Mouse (Mus musculus): Measurements from ENCODE around the gene Armc12.

Gene Armc12

DNA sequence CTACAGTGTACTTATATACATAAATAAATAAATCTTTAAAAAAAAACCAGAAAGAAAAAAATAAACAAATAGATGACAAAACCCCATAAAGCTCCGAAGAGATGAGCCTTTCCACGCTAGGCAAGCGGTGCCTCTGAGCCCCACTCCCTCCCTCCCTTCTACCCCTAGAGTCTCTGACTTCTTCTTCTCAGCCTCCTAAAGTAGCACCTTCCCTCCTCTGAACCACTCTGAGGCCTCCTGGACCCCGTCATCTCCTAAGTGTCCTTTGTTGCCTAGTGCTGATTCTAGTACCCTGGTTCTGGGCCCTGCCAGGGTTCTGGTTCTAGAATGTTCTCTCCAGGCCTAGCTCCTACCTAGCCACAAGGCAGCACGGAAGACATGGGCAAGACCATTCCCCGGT, at the start of gene Armc12:
Gene Armc12 (plus strand): TSS at position 301 of the 400 bp plus-strand sequence.
- no peak for DNase-seq (ENCODE audit: low spot score)

DNA sequence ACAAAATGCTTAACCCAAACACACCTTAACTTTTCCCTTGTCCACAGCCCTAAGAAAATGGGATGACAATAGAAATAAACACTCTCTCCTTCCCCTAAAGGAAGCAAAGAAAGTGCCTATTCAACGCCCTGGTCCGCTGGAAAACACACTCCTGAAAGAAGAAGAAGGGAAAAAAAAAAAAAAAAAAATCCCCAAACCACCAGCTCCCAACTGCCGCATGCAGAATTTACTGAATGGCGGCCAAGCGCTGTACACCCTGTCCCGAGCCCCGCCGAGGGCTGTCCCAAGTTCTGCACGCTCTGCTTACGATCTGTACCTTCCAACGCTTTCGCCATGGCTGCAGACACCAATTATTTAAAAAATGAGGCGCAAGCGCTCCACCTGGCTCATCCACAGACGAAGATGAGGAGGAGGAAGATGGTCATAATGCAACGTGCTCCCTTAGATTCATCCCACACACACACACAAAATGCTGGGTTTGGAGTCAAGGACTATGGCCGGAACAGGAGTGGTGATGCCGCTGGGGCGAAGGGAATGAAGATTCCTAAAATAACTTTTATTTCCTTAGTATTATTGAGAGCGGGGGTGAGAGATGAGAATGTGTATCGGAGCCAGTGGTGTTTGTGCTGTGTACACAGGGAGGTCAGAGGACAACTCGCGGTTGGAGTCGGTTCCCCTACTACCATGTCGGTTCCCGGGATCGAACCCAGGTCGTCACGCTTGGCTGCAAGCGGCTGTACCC, 45.7 kb upstream of the Armc12 start:
- no peak for DNase-seq (ENCODE audit: low spot score)

DNA sequence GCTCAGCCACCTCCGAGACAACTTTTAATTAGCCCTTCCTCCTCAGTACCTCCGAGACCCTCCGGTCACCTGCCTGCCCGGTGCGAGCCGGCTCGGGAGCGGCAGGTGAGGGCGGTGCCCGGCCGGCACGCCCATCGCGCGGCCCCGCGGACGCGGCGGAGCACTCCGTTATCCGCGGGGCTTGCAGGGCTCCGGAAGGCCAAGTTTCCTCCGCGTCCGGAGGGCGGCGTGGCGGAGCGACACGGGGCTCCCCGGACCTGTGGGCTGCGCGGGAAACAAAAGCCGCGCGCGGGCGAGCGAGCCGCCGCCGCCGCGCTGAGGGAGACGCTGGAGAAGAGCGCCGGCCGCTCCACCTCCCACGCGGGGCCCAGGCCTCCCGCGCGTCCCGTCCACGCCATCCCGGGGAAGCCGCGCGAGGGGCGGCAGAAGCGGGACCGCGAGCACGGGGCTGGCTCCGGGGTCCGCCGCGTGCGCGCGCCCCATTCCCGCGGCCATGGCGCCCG, 45.1 kb upstream of the Armc12 start:
- DNase-seq (ENCODE audit: low spot score) = no peak

DNA sequence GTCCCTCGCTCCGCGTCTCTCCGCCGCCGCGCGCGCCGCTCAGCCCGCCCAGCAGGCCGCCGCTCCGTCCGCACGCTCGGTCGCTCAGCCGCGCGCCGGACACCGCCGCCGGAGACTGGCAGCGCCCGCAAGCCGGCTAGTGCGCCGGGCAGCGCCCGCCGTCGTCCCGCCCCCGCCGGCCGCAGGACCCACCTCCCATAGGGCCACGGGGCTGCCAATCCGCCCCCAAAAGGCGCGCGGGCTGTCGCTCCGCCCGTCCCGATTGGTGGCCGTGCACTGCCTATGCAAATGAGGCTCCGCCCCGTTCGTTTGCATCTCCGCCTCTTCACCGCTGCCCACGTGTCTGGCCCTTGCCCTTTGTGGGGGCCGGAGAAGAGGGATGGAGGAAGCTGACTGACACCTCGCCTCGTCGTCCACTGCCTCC, 44.6 kb upstream of the Armc12 start:
- peak; percentile 87 for DNase-seq (ENCODE audit: low spot score)

DNA sequence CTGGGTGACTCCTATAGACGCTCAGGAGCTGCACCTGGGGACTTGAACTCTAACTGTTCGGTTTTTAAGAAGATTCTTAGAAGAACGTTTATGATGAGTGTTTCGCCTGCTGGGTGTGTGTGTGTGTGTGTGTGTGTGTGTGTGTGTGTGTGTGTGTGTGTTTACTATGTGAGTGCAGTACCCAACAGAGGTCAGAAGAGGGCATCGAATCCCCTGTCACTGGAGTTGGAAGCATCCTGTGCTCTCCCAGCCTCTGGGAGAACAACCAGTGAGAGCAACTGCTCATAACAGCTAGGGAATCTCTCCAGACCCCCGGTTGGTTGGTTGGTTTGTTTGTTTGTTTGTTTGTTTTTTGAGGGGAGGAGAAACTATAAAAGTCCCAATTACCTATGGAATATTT, 43.9 kb upstream of the Armc12 start:
- DNase-seq (ENCODE audit: low spot score) = no peak

DNA sequence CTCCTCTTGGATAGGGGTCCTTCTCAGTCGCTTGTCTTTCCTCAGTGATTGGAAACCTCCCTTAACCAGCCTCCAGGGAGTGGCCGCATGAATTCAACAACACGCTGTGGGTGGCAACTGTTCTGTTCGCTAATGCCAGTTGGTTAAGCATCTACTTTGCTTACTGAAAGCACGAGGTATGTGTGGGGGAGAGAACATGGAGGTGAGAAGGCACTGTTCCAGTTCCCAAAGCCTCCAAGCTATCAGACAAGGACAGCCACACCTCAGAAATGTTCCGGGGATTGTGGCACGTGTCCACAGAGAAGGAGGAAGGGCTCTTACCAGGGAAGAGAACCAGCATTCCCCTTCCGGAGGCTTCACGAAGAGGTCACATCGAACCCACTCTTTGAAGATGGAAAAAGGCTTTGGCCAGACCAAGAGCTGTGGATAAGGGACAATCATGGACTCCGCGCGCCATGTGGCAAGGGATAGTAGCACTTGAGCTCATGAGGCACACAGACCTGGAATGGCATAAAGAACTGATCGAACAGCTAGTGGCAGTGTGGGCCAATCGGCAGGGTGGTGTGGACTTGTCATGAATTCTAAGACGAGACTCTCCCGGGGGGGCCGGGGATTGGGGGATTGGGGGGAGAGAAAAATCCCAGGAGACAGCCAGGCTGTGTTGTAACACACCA, 42.9 kb upstream of the Armc12 start:
- no peak for DNase-seq (ENCODE audit: low spot score)

DNA sequence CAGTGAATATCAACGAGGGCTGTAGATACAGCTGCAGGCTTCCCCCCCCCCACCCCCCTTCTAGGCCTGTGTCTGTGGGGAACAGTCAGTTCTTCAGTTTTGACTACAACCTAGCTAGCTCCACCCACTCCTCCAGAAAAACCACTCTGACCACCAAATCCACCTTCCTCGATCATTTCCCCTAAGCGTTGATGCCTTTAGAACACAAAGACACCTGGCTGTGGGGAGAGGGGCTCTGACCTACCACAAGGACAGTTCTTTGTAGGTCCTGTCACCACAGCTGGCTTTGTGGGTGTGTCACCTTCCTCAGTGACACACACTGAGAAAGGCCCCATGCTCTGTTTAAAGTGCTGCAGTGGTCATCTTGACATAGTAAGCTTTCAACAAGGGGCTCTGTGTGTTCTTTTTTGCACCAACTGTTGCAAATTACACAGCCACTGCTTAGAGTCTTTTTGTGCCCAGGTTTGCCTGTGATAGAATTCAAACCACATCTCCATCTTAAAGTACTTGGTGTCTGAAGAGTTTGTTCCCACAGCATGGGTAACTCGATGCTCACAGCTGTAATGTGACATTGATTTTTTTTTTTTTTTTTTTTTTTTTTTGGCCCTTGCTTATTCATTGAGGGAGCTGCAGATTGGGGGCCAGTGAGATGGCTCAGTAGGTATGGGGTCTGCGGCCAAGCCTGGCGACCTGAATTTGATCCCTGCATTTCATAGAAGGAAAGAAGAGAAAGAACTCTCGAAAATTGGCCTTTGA, 42.2 kb upstream of the Armc12 start:
- no peak for DNase-seq (ENCODE audit: low spot score)

DNA sequence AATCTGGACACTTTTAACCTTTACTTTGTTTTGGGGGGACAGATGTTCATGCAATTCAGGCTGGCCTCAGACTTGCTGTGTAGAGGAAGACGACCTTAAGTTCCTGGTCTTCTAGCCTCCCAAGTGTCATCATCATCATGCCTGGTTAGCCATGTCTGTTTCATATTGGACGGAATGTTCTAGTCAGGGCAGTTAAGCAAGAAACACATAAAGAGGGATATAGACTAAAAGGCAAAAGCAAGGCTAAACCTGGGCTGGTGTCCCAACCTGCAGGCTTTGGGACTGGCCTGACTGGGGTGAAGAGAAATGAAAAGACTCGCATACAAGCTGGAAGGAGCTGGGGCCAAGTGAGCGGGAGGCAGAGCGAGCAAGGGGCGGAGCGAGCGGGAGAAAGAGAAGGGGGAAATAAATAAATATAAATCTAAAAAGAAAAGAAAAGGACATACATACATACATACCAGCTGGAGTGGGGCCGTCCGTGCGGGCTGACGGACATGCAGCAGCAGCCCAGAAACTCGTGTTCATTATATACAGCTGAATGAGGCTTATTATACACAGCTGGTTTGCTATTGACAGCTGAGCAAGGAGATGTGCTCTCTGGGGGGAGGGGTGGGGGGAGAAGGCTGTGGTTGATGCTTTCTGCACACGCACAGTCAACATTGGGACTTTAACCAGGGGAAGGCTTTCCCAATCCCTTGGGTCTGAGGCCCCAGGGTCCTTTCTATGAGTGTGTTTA, 39.4 kb upstream of the Armc12 start:
- DNase-seq (ENCODE audit: low spot score) = no peak

DNA sequence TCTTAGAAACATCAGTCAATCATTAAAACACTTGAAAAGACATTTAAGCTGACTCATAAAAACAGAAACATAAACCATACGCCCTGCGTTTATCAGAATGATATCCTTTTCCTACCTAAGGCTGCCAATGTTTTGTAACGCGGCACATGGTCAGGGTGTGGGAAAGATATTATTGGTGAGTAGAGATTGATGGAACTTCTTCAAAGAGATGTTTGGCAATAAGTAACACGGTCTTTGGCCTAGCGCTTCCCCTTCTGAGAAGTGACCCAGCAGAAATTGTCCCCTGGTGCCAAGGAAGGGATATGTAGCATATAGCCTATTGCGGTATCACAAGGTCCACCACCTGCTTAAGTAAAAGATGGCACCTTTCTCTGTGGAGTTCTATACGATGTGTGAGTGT, 34.8 kb upstream of the Armc12 start:
- no peak for DNase-seq (ENCODE audit: low spot score)

DNA sequence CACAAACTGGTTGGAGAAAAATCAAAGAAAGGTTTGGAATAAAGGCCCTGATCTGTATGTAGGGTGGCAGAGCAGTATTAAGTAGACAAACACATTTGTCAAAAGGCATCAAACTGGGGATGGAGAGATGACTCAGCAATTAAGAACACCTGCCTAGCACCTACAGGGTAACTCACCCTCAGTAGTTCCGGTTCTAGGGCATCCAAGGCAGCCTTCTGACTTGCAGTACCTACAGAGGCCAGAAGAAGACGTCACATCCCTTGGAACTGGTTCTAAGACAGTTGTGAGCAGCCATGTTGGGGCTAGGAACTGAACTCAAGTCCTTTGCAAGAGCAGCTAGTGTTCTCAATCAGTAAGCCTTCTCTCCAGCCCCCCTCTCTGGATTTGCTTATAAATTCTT, 31.4 kb upstream of the Armc12 start:
- DNase-seq (ENCODE audit: low spot score) = no peak

DNA sequence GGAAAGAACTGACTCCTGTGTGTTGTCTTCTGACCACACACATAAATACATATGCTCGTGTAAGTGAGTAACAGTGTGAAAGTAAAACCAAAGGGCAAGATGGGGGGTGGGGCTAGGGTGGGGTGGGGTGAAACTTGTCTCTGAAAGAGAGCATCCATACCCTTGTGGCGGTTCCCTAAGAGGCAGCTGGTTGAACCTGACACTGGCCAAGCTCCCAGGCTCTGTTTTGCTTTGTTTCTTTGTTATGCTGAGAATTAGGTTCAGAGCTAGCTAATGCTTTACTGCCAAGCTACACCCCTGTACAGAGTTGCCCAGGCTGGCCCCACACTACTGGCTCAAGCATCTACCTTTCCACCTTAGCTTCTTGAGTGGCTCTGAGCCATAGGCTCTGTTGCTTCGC, 30.1 kb upstream of the Armc12 start:
- DNase-seq (ENCODE audit: low spot score) = no peak

DNA sequence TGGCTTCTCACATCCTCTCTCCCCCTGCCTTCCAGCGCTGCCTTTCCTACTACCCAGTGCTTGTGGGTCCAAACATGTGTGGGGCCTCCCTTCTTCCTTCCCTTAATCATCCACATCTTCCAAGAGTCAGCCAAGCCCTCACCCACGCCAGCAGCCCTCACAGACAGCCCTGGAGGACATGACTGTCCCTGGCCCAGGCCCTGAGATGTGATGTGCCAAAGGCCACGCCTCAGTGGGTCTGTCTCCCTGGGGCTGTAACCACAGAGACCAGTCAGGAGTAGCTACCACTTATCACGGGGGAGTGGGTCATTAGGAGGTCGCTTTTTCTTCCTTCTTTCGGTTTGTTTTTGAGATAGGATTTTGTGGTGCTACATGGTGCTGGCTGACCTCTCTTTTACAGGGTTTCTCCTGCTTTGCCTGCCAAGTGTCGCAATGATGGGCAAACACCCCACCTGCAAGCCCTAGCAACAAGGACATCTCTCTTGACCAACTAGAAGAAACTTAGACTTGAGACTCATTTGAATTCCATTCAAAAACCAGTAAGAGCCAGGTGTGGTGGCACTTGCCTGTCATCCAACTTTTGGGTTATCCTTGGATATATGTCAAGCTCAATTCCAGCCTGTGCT, 28.3 kb upstream of the Armc12 start:
- DNase-seq (ENCODE audit: low spot score) = no peak

DNA sequence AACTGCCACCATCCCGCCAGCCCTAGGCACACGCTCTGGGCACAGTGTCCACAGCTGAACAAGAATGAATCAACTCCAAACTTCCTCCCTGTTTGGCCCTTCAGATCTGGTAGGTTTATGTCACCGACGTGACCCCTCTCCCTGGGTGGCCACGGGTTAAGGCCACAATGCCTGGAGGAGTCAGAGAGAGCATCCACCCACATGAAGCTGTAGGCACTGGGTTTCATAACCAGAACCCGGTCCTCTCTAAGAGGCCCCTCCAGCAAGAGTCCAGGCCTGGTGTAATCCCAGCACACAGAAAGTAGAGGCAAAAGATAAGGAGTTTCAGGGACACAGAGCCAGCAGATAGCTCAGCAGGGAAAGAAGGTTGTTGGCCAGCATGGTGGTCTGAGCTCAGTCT, 26.4 kb upstream of the Armc12 start:
- DNase-seq (ENCODE audit: low spot score) = no peak

DNA sequence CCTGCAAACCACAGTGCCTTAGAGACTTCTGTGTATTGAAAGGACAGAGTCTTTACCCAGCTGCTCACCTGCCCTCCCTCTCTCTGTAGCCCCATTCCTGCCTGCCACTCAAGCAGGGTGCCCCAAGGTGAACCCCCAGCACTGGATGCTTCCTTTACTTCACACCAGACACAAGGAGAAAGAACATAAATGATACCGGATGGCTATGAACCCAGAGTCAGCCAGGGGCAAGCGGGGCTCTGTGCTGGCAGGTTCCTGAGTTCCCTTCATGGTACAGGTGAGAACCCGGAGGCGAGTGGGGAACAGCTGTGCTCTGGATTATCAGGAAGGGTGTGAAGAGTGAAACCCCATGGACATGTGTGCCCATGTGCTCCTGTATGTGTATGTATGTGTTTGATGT, 25.0 kb upstream of the Armc12 start:
- no peak for DNase-seq (ENCODE audit: low spot score)

DNA sequence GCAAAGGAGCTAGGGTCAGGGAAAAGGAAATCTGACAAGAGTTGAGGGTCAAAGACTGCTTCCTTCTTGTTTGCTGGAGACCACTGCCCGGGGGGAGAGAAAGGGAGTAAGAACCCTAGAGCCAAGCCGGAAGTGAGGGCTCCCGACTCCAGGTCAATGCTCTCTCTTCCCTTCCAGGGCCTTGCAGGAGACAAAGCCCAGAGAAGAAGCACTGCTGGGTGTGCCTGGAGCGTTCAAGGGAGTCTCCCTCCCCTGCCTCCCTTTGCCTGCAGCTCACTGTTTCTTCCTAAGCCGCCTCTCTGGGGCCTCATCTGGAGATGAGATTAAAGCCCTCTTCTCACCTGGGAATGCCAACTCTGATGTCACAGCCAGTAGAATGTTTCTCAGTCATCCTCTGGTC, 23.7 kb upstream of the Armc12 start:
- DNase-seq (ENCODE audit: low spot score) = no peak

DNA sequence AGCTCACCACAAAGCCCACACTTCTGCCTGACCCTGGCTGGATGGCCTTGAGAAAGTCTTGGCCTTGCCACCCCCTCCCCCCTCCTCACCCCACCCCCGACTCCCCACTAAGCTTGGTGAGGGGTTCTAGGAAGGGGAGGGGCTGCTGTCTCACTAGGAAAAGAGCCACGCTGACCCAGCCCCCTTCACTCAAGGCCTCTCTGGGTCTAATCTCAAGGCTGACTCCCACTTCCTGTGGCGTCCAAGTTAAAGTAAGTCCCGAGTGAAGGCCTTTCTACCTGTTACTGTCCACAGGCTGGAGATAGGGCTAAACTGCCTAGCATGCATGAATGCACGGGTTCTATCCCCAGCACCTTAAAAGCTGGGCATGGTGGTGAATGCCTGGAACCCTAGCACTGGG, 23.1 kb upstream of the Armc12 start:
- no peak for DNase-seq (ENCODE audit: low spot score)

DNA sequence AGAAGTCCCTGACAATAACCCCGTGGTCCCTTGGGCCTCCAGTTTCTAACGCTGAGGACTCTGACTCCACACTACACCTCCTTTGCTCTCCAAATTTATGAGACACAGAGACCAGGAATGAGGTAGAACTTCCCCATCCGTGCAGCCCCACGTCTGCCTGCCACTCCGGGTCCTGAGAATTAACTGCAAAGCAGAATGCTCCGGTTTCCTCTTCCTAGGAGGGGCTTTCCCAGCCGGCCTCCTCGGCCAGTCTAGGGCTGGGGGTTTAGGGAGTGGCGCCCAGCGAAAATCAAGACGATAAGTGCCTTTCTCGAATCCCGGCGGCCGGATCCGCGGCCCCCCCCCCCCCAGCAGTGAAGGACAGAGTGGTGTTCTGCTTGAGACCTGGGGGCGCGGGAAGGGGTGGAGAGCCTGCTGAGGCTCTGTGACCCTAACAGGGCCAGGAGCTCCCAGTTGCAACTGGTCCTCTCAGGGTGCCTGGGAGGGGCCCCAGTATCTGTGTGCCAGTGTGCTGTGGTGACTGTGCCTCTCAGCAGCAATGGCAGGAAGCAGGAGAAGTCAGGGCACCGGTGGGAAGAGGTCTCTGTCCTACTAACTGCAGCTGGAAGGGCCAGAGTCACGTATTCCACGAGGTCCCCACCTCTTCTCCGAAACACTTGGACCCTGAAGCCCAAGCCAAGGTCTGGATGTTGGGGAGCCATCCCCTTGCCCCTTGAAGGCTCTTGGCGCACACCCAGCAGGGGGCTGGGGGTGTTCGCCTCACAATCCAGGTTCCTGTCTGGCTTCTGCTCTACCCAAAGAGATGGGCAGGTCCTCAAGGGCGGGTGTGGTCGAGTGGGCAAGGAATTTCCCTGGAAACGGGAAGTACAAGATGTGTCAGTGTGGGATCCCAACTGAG, 19.9 kb upstream of the Armc12 start:
- DNase-seq (ENCODE audit: low spot score) = no peak

DNA sequence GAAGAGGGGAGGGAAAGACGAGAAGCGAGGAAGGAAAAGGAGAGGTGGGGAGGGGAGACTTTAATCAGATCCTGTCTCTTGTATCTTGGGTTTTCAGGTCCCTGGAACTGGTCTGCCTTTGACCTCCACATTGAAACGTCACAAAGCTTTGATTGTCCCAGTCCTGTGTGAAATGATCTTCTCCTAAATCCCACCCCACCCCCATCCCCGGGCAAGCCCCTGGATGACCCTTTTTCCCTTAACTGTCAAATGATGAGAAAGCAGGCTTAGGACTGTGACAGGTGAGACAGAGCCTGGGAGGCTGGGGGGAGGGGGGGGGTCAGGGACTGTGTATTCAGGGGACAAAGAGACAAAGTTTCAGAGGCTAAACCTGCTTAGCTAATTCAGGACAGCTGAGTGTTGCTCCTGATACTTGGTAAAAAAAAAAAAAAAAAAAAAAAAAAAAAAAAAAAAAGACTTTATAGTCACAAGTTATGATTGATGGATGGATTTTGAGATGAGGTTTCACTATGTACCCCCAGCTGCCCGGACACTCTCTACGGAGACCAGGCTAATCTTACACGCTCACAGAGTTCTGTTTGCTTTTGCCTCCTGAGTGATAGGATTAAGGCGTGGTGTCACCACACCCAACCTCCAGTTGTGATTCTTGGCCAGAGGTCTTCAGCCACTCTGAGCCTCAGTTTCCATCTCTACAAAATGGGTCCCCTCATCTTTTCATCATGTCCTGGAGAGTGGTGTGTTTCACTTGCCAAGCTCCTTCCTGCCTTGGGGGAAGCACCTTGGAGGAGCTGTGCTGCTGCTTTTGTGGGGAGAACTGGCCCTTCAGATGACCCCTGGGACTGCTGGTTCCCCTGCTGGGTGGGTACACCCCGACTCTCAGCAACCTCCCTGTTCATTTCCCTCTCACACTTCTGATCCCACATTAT, 18.7 kb upstream of the Armc12 start:
- no peak for DNase-seq (ENCODE audit: low spot score)

DNA sequence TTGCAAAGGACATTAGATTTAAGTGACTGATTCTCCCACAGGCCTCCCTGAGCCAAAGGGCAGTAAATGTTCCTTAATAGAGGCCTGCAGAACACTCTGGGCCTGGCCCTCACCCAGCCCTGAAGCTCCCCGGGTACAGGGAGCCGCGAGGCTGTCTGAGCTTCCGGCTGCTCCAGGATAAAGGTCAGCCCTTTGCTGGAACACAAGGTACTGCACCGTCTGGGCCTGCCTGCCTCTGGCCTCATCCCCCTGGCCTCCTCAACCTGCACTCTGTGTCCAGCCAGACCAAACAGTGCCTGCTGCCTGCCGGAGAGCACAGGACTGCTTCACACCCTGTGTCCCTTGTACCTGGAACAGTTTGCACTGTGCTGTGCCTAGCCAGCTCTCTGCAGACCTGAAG, 17.9 kb upstream of the Armc12 start:
- DNase-seq (ENCODE audit: low spot score) = no peak

DNA sequence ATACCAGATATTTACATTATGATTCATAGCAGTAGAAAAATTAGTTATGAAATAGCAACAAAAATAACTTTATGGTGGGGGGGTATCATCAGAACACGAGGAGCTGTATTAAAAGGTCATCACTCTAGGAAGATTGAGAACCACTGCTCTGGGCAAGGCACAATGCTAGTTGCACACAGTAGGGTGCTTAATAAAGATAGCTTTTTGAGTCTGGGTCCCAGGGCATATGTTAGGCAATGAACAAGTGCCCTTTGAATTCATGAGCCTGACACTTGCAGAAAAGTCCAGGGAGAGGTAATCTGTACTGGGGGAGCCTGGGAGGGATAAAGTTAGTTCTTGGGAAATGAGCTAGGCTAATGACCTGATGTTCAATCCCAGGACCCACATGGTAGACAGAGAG, 17.3 kb upstream of the Armc12 start:
- DNase-seq (ENCODE audit: low spot score) = no peak
